Mouse (Mus musculus): ENCODE results near the gene Krtap4-9. TPM values are rescaled to one million over a fixed set of nuclear protein-coding genes. Genes with fewer than 3 reads are reported as not detected.
"Not testable (repeated sequence)": the region's sequence is repeated elsewhere in the genome, so short reads cannot be mapped to it uniquely, and the experiment has no call there.

Krtap4-9 gene
- polyA plus RNA-seq (2012; rRNA removed) = not detected in 2 replicates

GRCm38 (mm10) chr11:99784900-99785299, at the start of gene Krtap4-9:
Gene Krtap4-9, plus strand, starts transcription at chr11:99785200.
- H3K4me3 ChIP-seq (ENCODE audit: insufficient read depth, low read length); H3K4me1 ChIP-seq (ENCODE audit: control insufficient read depth, insufficient read depth, low read length); H3K27ac ChIP-seq (ENCODE audit: insufficient read depth, low read length): not testable (repeated sequence)

DNA sequence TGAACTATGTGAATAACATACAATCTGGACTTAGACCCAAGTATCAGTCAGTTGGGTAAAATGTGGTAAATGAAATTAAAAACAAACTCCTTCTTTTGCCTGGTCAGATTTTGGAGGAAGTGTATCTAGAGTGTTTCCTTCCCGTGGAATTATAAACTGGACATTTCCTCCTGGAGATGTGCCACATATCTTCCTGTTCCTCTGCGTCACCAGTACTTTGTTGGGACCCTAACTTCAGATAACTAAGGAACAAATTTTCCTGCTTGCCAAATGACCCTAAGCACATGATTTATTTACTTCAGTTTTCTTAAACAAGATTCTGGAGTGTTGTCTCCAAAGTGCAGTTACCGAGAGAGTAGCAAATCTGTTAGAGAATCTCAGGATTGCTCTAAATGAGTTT, 41.0 kb upstream of the Krtap4-9 start:
- no peak overlapping the region for H3K4me3 ChIP-seq (ENCODE audit: insufficient read depth, low read length)
- H3K27ac ChIP-seq (ENCODE audit: insufficient read depth, low read length) = no peak overlapping the region
- H3K4me1 ChIP-seq (ENCODE audit: control insufficient read depth, insufficient read depth, low read length) = no peaks in the 10 kb centered on the region
- TF ChIP-seq CTCF (IDR thresholded peaks at IDR 0.05; ENCODE audit: extremely low read depth, insufficient read depth, low read length) = no peak
- no peak for TF ChIP-seq POLR2A (IDR thresholded peaks at IDR 0.05; ENCODE audit: extremely low read depth, insufficient read depth, low read length)

DNA sequence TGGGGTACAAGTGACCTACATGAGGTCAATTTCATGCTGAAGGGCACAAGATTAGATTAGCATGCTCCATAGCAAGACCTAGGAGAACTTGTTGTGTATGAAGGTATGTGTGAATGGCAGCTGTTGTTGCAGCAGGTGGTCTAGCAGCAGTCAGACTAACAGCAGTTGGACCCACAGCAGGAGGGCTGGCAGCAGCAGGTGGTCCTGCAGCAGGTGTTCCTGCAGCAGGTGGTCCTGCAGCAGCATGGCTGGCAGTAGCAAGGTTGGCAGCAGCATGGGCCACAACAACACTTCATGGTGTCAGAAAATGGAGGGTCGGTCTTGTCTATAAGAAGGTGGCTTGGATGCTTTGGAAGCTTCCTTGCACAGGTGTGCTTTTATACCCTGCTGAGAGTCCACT, 26.1 kb upstream of the Krtap4-9 start:
- Histone ChIP-seq H3K4me1 (ENCODE audit: control insufficient read depth, insufficient read depth, low read length) (no peaks in the 10 kb centered on the region), H3K27ac (ENCODE audit: insufficient read depth, low read length) (no peak overlapping the region), H3K4me3 (ENCODE audit: insufficient read depth, low read length) (no peak overlapping the region)
- no peak for TF ChIP-seq CTCF (IDR thresholded peaks at IDR 0.05; ENCODE audit: extremely low read depth, insufficient read depth, low read length)
- no peak for TF ChIP-seq POLR2A (IDR thresholded peaks at IDR 0.05; ENCODE audit: extremely low read depth, insufficient read depth, low read length)

DNA sequence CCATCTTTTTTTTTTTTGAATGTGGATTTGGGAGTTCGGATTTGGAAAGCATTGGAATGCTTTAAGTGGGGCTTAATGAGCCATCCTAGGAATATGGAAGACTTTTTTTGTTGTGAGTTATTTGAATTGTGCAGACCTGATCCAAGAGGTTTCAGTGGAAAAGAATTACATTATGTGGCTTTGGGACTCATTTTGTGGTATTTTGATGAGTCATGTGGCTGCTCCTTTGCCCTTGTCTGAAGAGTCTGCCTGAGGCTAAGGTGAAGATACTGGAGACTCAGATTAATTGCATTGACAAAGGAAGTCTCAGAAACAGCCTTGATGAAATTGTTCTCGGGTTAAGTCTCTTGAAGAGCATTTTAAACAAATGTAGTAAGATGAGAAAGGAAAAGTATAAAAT, 16.6 kb upstream of the Krtap4-9 start:
- TF ChIP-seq CTCF (IDR thresholded peaks at IDR 0.05; ENCODE audit: extremely low read depth, insufficient read depth, low read length) = no peak
- TF ChIP-seq POLR2A (IDR thresholded peaks at IDR 0.05; ENCODE audit: extremely low read depth, insufficient read depth, low read length) = no peak
- Histone ChIP-seq H3K4me1 (ENCODE audit: control insufficient read depth, insufficient read depth, low read length) (no peaks in the 10 kb centered on the region), H3K27ac (ENCODE audit: insufficient read depth, low read length) (no peak overlapping the region), H3K4me3 (ENCODE audit: insufficient read depth, low read length) (no peak overlapping the region)

- not testable (repeated sequence) for H3K4me3 ChIP-seq (ENCODE audit: insufficient read depth, low read length); H3K27ac ChIP-seq (ENCODE audit: insufficient read depth, low read length); H3K4me1 ChIP-seq (ENCODE audit: control insufficient read depth, insufficient read depth, low read length)
Measured at GRCm38 (mm10) chr11:99772813-99773212, 12.2 kb upstream of the Krtap4-9 start, which contains the start of gene Gm11595. Gene Gm11595, minus strand, starts transcription at chr11:99772913.

- Histone ChIP-seq H3K4me3 (ENCODE audit: insufficient read depth, low read length) (no peak overlapping the region), H3K4me1 (ENCODE audit: control insufficient read depth, insufficient read depth, low read length) (no peaks in the 10 kb centered on the region), H3K27ac (ENCODE audit: insufficient read depth, low read length) (no peak overlapping the region)
- TF ChIP-seq CTCF (IDR thresholded peaks at IDR 0.05; ENCODE audit: extremely low read depth, insufficient read depth, low read length) (no peak), POLR2A (IDR thresholded peaks at IDR 0.05; ENCODE audit: extremely low read depth, insufficient read depth, low read length) (no peak)
Measured at GRCm38 (mm10) chr11:99778401-99778800, 6.6 kb upstream of the Krtap4-9 start.

DNA sequence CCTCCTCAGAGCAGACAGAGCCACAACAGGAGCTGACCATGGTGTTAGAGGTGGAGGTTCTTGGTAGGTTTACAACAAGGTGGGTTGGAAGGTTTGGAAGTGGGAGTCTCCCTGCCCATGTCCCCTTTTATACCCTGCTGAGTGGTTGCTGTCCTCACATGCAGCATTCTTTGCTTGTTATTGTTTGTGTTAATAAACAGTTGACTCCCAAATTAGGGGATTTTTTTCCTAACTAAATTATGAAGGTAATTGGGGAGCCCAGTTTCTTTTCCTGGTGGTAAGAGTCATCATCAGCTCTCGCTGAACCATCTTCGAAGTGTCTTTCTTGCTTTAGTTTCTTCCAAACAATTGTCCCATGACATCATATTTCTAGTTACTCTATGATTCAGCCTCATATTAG, 4.4 kb upstream of the Krtap4-9 start, which contains the start of gene Krtap4-8:
Krtap4-8 (minus strand) TSS at position 101 of the 400 bp plus-strand sequence.
- TF ChIP-seq POLR2A (IDR thresholded peaks at IDR 0.05; ENCODE audit: extremely low read depth, insufficient read depth, low read length) (no peak), CTCF (IDR thresholded peaks at IDR 0.05; ENCODE audit: extremely low read depth, insufficient read depth, low read length) (no peak)
- Histone ChIP-seq H3K4me3 (ENCODE audit: insufficient read depth, low read length) (no peak within 1 kb of the TSS), H3K4me1 (ENCODE audit: control insufficient read depth, insufficient read depth, low read length) (no peaks in the 10 kb centered on the region), H3K27ac (ENCODE audit: insufficient read depth, low read length) (no peak within 1 kb of the TSS)

DNA sequence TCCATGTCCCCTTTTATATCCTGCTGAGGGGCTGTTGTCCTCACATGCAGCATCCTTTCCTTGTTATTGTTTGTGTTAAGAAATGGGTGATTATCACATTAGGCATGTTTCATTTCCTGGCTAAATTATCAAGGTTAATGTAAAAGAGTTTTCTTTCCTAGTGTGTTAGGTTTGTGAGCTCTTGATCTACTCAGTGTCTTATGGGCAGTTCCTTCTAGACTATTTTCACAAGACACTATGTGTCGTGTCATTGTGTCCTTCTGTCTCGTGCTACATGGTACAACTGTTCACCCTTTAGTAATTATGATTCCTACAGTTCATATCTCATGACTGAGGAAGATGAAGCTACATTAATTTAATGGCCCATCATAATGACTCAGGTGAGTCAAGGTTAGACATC, 8.4 kb downstream of the Krtap4-9 start, which contains the start of gene Gm11596:
Gm11596 (minus strand) TSS at position 101 of the 400 bp plus-strand sequence.
- H3K27ac ChIP-seq (ENCODE audit: insufficient read depth, low read length) = no peak within 1 kb of the TSS
- no peak within 1 kb of the TSS for H3K4me3 ChIP-seq (ENCODE audit: insufficient read depth, low read length)
- H3K4me1 ChIP-seq (ENCODE audit: control insufficient read depth, insufficient read depth, low read length) = no peaks in the 10 kb centered on the region
- TF ChIP-seq CTCF (IDR thresholded peaks at IDR 0.05; ENCODE audit: extremely low read depth, insufficient read depth, low read length) (no peak), POLR2A (IDR thresholded peaks at IDR 0.05; ENCODE audit: extremely low read depth, insufficient read depth, low read length) (no peak)

- H3K4me1 ChIP-seq (ENCODE audit: control insufficient read depth, insufficient read depth, low read length); H3K27ac ChIP-seq (ENCODE audit: insufficient read depth, low read length); H3K4me3 ChIP-seq (ENCODE audit: insufficient read depth, low read length): not testable (repeated sequence)
Measured at GRCm38 (mm10) chr11:99798832-99799231, 13.8 kb downstream of the Krtap4-9 start, which contains the start of gene Gm11569. Gene Gm11569, minus strand, starts transcription at chr11:99798932.

DNA sequence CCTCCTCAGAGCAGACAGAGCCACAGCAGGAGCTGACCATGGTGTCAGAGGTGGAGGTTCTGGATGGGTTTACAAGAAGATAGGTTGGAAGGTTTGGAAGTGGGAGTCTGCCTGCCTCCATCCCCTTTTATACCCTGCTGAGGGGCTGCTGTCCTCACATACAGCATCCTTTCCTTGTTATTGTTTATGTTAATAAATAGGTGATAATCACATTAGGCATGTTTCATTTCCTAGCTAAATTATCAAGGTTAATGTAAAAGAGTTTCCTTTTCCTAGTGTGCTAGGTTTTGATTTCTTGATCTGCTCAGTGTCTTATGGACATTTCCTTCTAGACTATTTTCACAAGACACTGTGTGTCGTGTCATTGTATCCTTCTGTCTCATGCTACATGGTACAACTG, 19.3 kb downstream of the Krtap4-9 start, which contains the start of gene Gm11554:
Gm11554 (minus strand) TSS at position 101 of the 400 bp plus-strand sequence.
- H3K4me3 ChIP-seq (ENCODE audit: insufficient read depth, low read length); H3K4me1 ChIP-seq (ENCODE audit: control insufficient read depth, insufficient read depth, low read length); H3K27ac ChIP-seq (ENCODE audit: insufficient read depth, low read length): not testable (repeated sequence)

GRCm38 (mm10) chr11:99809792-99810191, 24.8 kb downstream of the Krtap4-9 start, which contains the start of gene Krtap4-13:
Gene Krtap4-13, minus strand, starts transcription at chr11:99809892.
- H3K4me3 ChIP-seq (ENCODE audit: insufficient read depth, low read length); H3K4me1 ChIP-seq (ENCODE audit: control insufficient read depth, insufficient read depth, low read length); H3K27ac ChIP-seq (ENCODE audit: insufficient read depth, low read length): not testable (repeated sequence)

DNA sequence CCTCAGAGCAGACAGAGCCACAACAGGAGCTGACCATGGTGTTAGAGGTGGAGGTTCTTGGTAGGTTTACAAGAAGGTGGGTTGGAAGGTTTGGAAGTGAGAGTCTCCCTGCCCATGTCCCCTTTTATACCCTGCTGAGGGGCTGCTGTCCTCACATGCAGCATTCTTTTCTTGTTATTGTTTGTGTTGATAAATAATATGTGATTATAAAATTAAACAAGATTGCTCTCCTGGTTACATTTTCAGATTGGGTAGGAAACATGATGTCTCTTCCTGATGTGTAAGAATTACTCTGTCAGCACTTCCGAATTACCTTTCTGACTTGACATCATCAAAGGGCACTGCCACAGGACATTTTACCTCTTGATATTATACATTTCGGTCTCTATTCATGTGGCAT, 30.6 kb downstream of the Krtap4-9 start, which contains the start of gene Gm11564:
Gm11564 (minus strand) TSS at position 101 of the 400 bp plus-strand sequence.
- H3K4me3 ChIP-seq (ENCODE audit: insufficient read depth, low read length); H3K4me1 ChIP-seq (ENCODE audit: control insufficient read depth, insufficient read depth, low read length); H3K27ac ChIP-seq (ENCODE audit: insufficient read depth, low read length): not testable (repeated sequence)

Measured in cortical plate, adult 2 months (tissue).